Mouse (Mus musculus) intestine, embryonic 15.5 days (tissue): ENCODE results near the gene 1810009A15Rik. TPM values are rescaled to one million over a fixed set of nuclear protein-coding genes. Genes with fewer than 3 reads are reported as not detected.
"Not testable (repeated sequence)": the region's sequence is repeated elsewhere in the genome, so short reads cannot be mapped to it uniquely, and the experiment has no call there.

Experiments
- ATAC-seq: fragments of 200-750 bp; cut with Nextera tagmentation; 2 replicates; pipeline ENCODE4 v1.8.0; 2017; ENCODE audit warnings: moderate TSS enrichment, moderate library complexity
- H3K27ac ChIP-seq: fragments of 300-500 bp; sonication (generic); 2 replicates; pipeline ENCODE4 v1.5.1; 2015; ENCODE audit warnings: mild to moderate bottlenecking, inconsistent platforms
- H3K27me3 ChIP-seq: fragments of 300-500 bp; sonication (generic); replicated peaks from 2 replicates; pipeline ENCODE4 v1.6.1; 2015; ENCODE audit warnings: inconsistent platforms
- H3K36me3 ChIP-seq: fragments of 300-500 bp; sonication (generic); 2 replicates; pipeline ENCODE4 v1.6.1; 2015; ENCODE audit warnings: inconsistent platforms
- H3K4me1 ChIP-seq: fragments of 300-500 bp; sonication (generic); replicated peaks from 2 replicates; pipeline ENCODE4 v1.6.1; 2015; ENCODE audit warnings: inconsistent platforms
- H3K4me2 ChIP-seq: fragments of 300-500 bp; sonication (generic); replicated peaks from 2 replicates; pipeline ENCODE4 v1.6.1; 2015; ENCODE audit warnings: mild to moderate bottlenecking, inconsistent platforms
- H3K4me3 ChIP-seq: fragments of 300-500 bp; sonication (generic); replicated peaks from 2 replicates; pipeline ENCODE4 v1.5.1; 2015; ENCODE audit warnings: inconsistent platforms
- H3K9ac ChIP-seq: fragments of 300-500 bp; sonication (generic); 2 replicates; pipeline ENCODE4 v1.6.1; 2015; ENCODE audit warnings: inconsistent platforms
- H3K9me3 ChIP-seq: fragments of 300-500 bp; sonication (generic); 2 replicates; pipeline ENCODE4 v1.6.1; 2016; ENCODE audit warnings: inconsistent platforms
- WGBS: fragments of 180-500 bp; shearing (Covaris S2); methylation state at CpG from one replicate; pipeline ENCODE4 v1.1.7; 2015; 5-methylcytosine and 5-hydroxymethylcytosine counted together
- polyA plus RNA-seq: library from polyadenylated mRNA; unstranded; fragments of >200 nt; fragmentation: Nextera tagmentation; extraction: Ambion mirVana; gene quantifications from 2 replicates; pipeline ENCODE4 v1.2.1, GENCODE M21; 2015

Gene 1810009A15Rik
- polyA plus RNA-seq, 1 experiment from 2014 or later, result 86.5 TPM

GRCm38 (mm10) chr19:8853117-8853516 is 35.5 kb upstream of the 1810009A15Rik start:
- no peaks in the 10 kb centered on the region for H3K27me3 ChIP-seq
- H3K9ac ChIP-seq, result no peak overlapping the region
- ATAC-seq, result no peak
- no peak overlapping the region for H3K27ac ChIP-seq
- no peaks in the 10 kb centered on the region for H3K36me3 ChIP-seq
- peaks cover 13% of the 10 kb centered on the region; the same call in 1 of the 2 replicates for H3K4me1 ChIP-seq
- H3K4me3 ChIP-seq, result no peak overlapping the region
- WGBS, result 83% methylated on average over 3 of the region's 3 CpGs
- H3K4me2 ChIP-seq, result no peak overlapping the region
- H3K9me3 ChIP-seq, result no peaks in the 10 kb centered on the region

- Histone ChIP-seq H3K4me2 (no peak overlapping the region), H3K9me3 (no peaks in the 10 kb centered on the region), H3K4me1 (no peaks in the 10 kb centered on the region), H3K9ac (no peak overlapping the region), H3K36me3 (no peaks in the 10 kb centered on the region), H3K4me3 (no peak overlapping the region), H3K27ac (no peak overlapping the region), H3K27me3 (no peaks in the 10 kb centered on the region)
- 40% methylated on average over 4 of the region's 4 CpGs for WGBS
- peak; percentile 67; the same call in 1 of the 2 replicates for ATAC-seq
Measured at GRCm38 (mm10) chr19:8857689-8858088, 31.0 kb upstream of the 1810009A15Rik start.

GRCm38 (mm10) chr19:8859018-8859417 is 29.6 kb upstream of the 1810009A15Rik start:
- Histone ChIP-seq H3K9ac (no peak overlapping the region), H3K27me3 (no peaks in the 10 kb centered on the region), H3K9me3 (no peaks in the 10 kb centered on the region), H3K4me1 (no peaks in the 10 kb centered on the region), H3K27ac (no peak overlapping the region), H3K36me3 (no peaks in the 10 kb centered on the region), H3K4me3 (no peak overlapping the region), H3K4me2 (no peak overlapping the region)
- no peak for ATAC-seq
- 28% methylated on average over 1 of the region's 1 CpGs for WGBS

- Histone ChIP-seq H3K4me1 (no peaks in the 10 kb centered on the region), H3K27ac (no peak overlapping the region), H3K4me3 (no peak overlapping the region), H3K36me3 (no peaks in the 10 kb centered on the region), H3K4me2 (no peak overlapping the region), H3K9me3 (no peaks in the 10 kb centered on the region), H3K27me3 (no peaks in the 10 kb centered on the region), H3K9ac (no peak overlapping the region)
- no peak for ATAC-seq
- WGBS, result 85% methylated on average over 6 of the region's 6 CpGs
Measured at GRCm38 (mm10) chr19:8864265-8864664, 24.4 kb upstream of the 1810009A15Rik start.

GRCm38 (mm10) chr19:8870381-8870780 is 18.3 kb upstream of the 1810009A15Rik start:
- not testable (repeated sequence) for H3K27ac ChIP-seq, H3K4me3 ChIP-seq, H3K4me1 ChIP-seq, H3K4me2 ChIP-seq, H3K27me3 ChIP-seq, H3K9me3 ChIP-seq, H3K9ac ChIP-seq, ATAC-seq
- H3K36me3 ChIP-seq, result peaks cover 13% of the 10 kb centered on the region
- WGBS, result 75% methylated on average over 3 of the region's 3 CpGs

GRCm38 (mm10) chr19:8870838-8871237 is 17.8 kb upstream of the 1810009A15Rik start:
- H3K9ac ChIP-seq, result peak overlapping the region; percentile 55
- H3K36me3 ChIP-seq, result peaks cover 15% of the 10 kb centered on the region
- peak overlapping the region; percentile 59 for H3K27ac ChIP-seq
- ATAC-seq, result peak; percentile 44
- H3K4me1 ChIP-seq, result peaks cover 6% of the 10 kb centered on the region
- H3K9me3 ChIP-seq, result no peaks in the 10 kb centered on the region
- H3K4me2 ChIP-seq, result peak overlapping the region; percentile 55
- peak overlapping the region; percentile 68 for H3K4me3 ChIP-seq
- no peaks in the 10 kb centered on the region for H3K27me3 ChIP-seq
- 43% methylated on average over 9 of the region's 9 CpGs for WGBS

GRCm38 (mm10) chr19:8871267-8872186 is 17.1 kb upstream of the 1810009A15Rik start, which contains the start of gene Ubxn1:
Ubxn1 (plus strand) TSS chr19:8871496.
- H3K9ac ChIP-seq, result peak within 1 kb of the TSS; percentile 85
- peaks cover 6% of the 10 kb centered on the region for H3K4me1 ChIP-seq
- H3K36me3 ChIP-seq, result peaks cover 15% of the 10 kb centered on the region
- peak within 1 kb of the TSS; percentile 68 for H3K4me3 ChIP-seq
- ATAC-seq, result peak; percentile 98
- no peaks in the 10 kb centered on the region for H3K27me3 ChIP-seq
- under 1% methylated on average over 59 of the region's 59 CpGs for WGBS
- H3K27ac ChIP-seq, result peak within 1 kb of the TSS; percentile 81
- H3K4me2 ChIP-seq, result peak within 1 kb of the TSS; percentile 65
- H3K9me3 ChIP-seq, result no peaks in the 10 kb centered on the region

- H3K36me3 ChIP-seq, result peaks cover 15% of the 10 kb centered on the region
Measured at GRCm38 (mm10) chr19:8872266-8872840, 16.3 kb upstream of the 1810009A15Rik start.

GRCm38 (mm10) chr19:8875031-8875430 is 13.6 kb upstream of the 1810009A15Rik start:
- no peak for ATAC-seq
- Histone ChIP-seq H3K9ac (no peak overlapping the region), H3K36me3 (peaks cover 15% of the 10 kb centered on the region), H3K4me3 (no peak overlapping the region), H3K9me3 (no peaks in the 10 kb centered on the region), H3K4me2 (no peak overlapping the region), H3K27me3 (no peaks in the 10 kb centered on the region), H3K27ac (no peak overlapping the region), H3K4me1 (peaks cover 10% of the 10 kb centered on the region)
- WGBS, result 90% methylated on average over 7 of the region's 7 CpGs

More at GRCm38 (mm10) chr19:8872266-8872840, 16.3 kb upstream of the 1810009A15Rik start:
- no peak for ATAC-seq
- Histone ChIP-seq H3K4me3 (peak overlapping the region; percentile 68), H3K9me3 (no peaks in the 10 kb centered on the region), H3K27me3 (no peaks in the 10 kb centered on the region), H3K27ac (peak overlapping the region; percentile 81; the same call in 1 of the 2 replicates), H3K4me2 (peak overlapping the region; percentile 65), H3K4me1 (peaks cover 6% of the 10 kb centered on the region), H3K9ac (peak overlapping the region; percentile 85)
- 58% methylated on average over 10 of the region's 10 CpGs for WGBS

GRCm38 (mm10) chr19:8880311-8881033 is 8.2 kb upstream of the 1810009A15Rik start, which contains the start of gene Uqcc3:
Uqcc3 (minus strand) TSS chr19:8880923.
- Histone ChIP-seq H3K27ac (peak within 1 kb of the TSS; percentile 75), H3K9ac (peak within 1 kb of the TSS; percentile 86), H3K4me3 (peak within 1 kb of the TSS; percentile 71), H3K36me3 (peaks cover under 1% of the 10 kb centered on the region), H3K9me3 (no peaks in the 10 kb centered on the region), H3K27me3 (no peaks in the 10 kb centered on the region), H3K4me1 (0 out of 2 replicates have a peak, but pooled peaks cover 8% of the 10 kb centered on the region), H3K4me2 (peak within 1 kb of the TSS; percentile 82)
- WGBS, result under 1% methylated on average over 42 of the region's 42 CpGs
- peak; percentile 99 for ATAC-seq

- WGBS, result 18% methylated on average over 3 of the region's 3 CpGs
Measured at GRCm38 (mm10) chr19:8881034-8881392, 7.6 kb upstream of the 1810009A15Rik start.

GRCm38 (mm10) chr19:8883616-8884015 is 5.0 kb upstream of the 1810009A15Rik start, which contains the start of the genes Lbhd1 and Gm49403:
Lbhd1 (plus strand) TSS chr19:8883732.
Gm49403 (plus strand) TSS chr19:8883930.
- no peaks in the 10 kb centered on the region for H3K36me3 ChIP-seq
- H3K4me1 ChIP-seq, result peaks cover 13% of the 10 kb centered on the region; the same call in 1 of the 2 replicates
- H3K9me3 ChIP-seq, result no peaks in the 10 kb centered on the region
- no peak for ATAC-seq
- no peak within 1 kb of the TSS for H3K4me2 ChIP-seq
- H3K4me3 ChIP-seq, result no peak within 1 kb of the TSS
- no peak within 1 kb of the TSS for H3K27ac ChIP-seq
- H3K27me3 ChIP-seq, result no peaks in the 10 kb centered on the region
- no peak within 1 kb of the TSS for H3K9ac ChIP-seq
- 75% methylated on average over 3 of the region's 3 CpGs for WGBS

More at GRCm38 (mm10) chr19:8881034-8881392, 7.6 kb upstream of the 1810009A15Rik start:
- Histone ChIP-seq H3K4me2 (peak overlapping the region; percentile 82), H3K9ac (peak overlapping the region; percentile 86), H3K27ac (no peak overlapping the region), H3K27me3 (no peaks in the 10 kb centered on the region), H3K9me3 (no peaks in the 10 kb centered on the region), H3K4me3 (peak overlapping the region; percentile 71), H3K36me3 (no peaks in the 10 kb centered on the region), H3K4me1 (0 out of 2 replicates have a peak, but pooled peaks cover 8% of the 10 kb centered on the region)
- ATAC-seq, result peak; percentile 10; the same call in 1 of the 2 replicates
